Mouse (Mus musculus) lung, postnatal 36 days (tissue): ENCODE data around the gene As3mt.
A peak's percentile ranks its signal among the peaks of the same experiment; 100 is the strongest.
"Not testable (repeated sequence)": the region's sequence is repeated elsewhere in the genome, so short reads cannot be mapped to it uniquely, and the experiment has no call there.

Experiments used
- DNase-seq: peaks from one replicate; pipeline ENCODE4 v3.0.0; 2022; ENCODE audit warnings: mixed read lengths

As3mt gene

GRCm38 (mm10) chr19:46701156-46701555 lies 6.1 kb upstream of the As3mt start:
- DNase-seq = no peak

- no peak for DNase-seq
Observed at GRCm38 (mm10) chr19:46705779-46706495, 1.3 kb upstream of the As3mt start.

- no peak for DNase-seq
Observed at GRCm38 (mm10) chr19:46706540-46707295, 540 bp upstream of the As3mt start.

GRCm38 (mm10) chr19:46710614-46711013 lies 3.4 kb downstream of the As3mt start:
- DNase-seq = no peak

GRCm38 (mm10) chr19:46714234-46714633 lies 7.0 kb downstream of the As3mt start:
- DNase-seq = no peak

- no peak for DNase-seq
Observed at GRCm38 (mm10) chr19:46715016-46715415, 7.8 kb downstream of the As3mt start.

GRCm38 (mm10) chr19:46718150-46718549 lies 10.9 kb downstream of the As3mt start:
- DNase-seq = no peak

- no peak for DNase-seq
Observed at GRCm38 (mm10) chr19:46724411-46724810, 17.2 kb downstream of the As3mt start.

GRCm38 (mm10) chr19:46726142-46726541 lies 18.9 kb downstream of the As3mt start:
- DNase-seq = no peak

GRCm38 (mm10) chr19:46727140-46727736 lies 20.0 kb downstream of the As3mt start:
- no peak for DNase-seq

GRCm38 (mm10) chr19:46727945-46728540 lies 20.8 kb downstream of the As3mt start:
- no peak for DNase-seq

- DNase-seq = no peak
Observed at GRCm38 (mm10) chr19:46728909-46729308, 21.7 kb downstream of the As3mt start.

GRCm38 (mm10) chr19:46731351-46731750 lies 24.1 kb downstream of the As3mt start:
- no peak for DNase-seq

- not testable (repeated sequence) for DNase-seq
Observed at GRCm38 (mm10) chr19:46732673-46733072, 25.4 kb downstream of the As3mt start.

- no peak for DNase-seq
Observed at GRCm38 (mm10) chr19:46733626-46734025, 26.4 kb downstream of the As3mt start.

GRCm38 (mm10) chr19:46735241-46735640 lies 28.0 kb downstream of the As3mt start:
- DNase-seq = no peak

GRCm38 (mm10) chr19:46737106-46737505 lies 29.8 kb downstream of the As3mt start:
- DNase-seq = no peak

GRCm38 (mm10) chr19:46740341-46741008 lies 33.2 kb downstream of the As3mt start:
- peak; percentile 87 for DNase-seq

- DNase-seq = no peak
Observed at GRCm38 (mm10) chr19:46741574-46741973, 34.3 kb downstream of the As3mt start.

GRCm38 (mm10) chr19:46744681-46745080 lies 37.4 kb downstream of the As3mt start:
- DNase-seq = no peak

GRCm38 (mm10) chr19:46747799-46748198 lies 40.5 kb downstream of the As3mt start:
- no peak for DNase-seq

- no peak for DNase-seq
Observed at GRCm38 (mm10) chr19:46752235-46752634, 45.0 kb downstream of the As3mt start.

- peak; percentile 58 for DNase-seq
Observed at GRCm38 (mm10) chr19:46755066-46755465, 47.8 kb downstream of the As3mt start.
